Mouse (Mus musculus) heart, adult 10 weeks (tissue): ENCODE measurements around the gene Dnm3. TPM values are rescaled to one million over a fixed set of nuclear protein-coding genes. Genes with fewer than 3 reads are reported as not detected.

Experiments used
- polyA plus RNA-seq: library from polyadenylated mRNA; stranded (reverse); fragments of 350-450 nt; fragmentation: Illumina TruSeq; extraction: RNeasy Lipid Tissue Mini Kit (QIAGEN cat#74804); gene quantifications from one replicate; pipeline ENCODE4 v1.2.3, GENCODE M21; 2014; ENCODE audit warnings: low read depth, low replicate concordance

Gene Dnm3
- 3.8 TPM for polyA plus RNA-seq

GRCm38 (mm10) chr1:162477246-162478209 lies at the start of gene Dnm3:
Dnm3 (minus strand) TSS chr1:162478034.

GRCm38 (mm10) chr1:161979536-161979935 lies 498.3 kb downstream of the Dnm3 start, which contains the start of gene 4930558K02Rik:
4930558K02Rik (minus strand) TSS chr1:161979636.

GRCm38 (mm10) chr1:161968589-161969407 lies 509.0 kb downstream of the Dnm3 start, which contains the start of gene Pigc:
Pigc (plus strand) TSS chr1:161969186.

Other genes starting within 250 kb of the Dnm3 start
- gene Mettl13, start 70.5 kb upstream of the Dnm3 start, polyA plus RNA-seq: 5.2 TPM
- 27.2 TPM for gene Vamp4, start 92.5 kb upstream of the Dnm3 start, polyA plus RNA-seq
- 8.6 TPM for gene Myoc, start 161.1 kb upstream of the Dnm3 start, polyA plus RNA-seq
- gene Myocos, start 180.2 kb upstream of the Dnm3 start, polyA plus RNA-seq: not detected